Mouse (Mus musculus) lung, postnatal 25 days (tissue): ENCODE results near the gene Ccdc85c.

Source experiments
- DNase-seq: peaks from one replicate; pipeline ENCODE4 v3.0.0; 2022; ENCODE audit warnings: low spot score

Gene Ccdc85c

DNA sequence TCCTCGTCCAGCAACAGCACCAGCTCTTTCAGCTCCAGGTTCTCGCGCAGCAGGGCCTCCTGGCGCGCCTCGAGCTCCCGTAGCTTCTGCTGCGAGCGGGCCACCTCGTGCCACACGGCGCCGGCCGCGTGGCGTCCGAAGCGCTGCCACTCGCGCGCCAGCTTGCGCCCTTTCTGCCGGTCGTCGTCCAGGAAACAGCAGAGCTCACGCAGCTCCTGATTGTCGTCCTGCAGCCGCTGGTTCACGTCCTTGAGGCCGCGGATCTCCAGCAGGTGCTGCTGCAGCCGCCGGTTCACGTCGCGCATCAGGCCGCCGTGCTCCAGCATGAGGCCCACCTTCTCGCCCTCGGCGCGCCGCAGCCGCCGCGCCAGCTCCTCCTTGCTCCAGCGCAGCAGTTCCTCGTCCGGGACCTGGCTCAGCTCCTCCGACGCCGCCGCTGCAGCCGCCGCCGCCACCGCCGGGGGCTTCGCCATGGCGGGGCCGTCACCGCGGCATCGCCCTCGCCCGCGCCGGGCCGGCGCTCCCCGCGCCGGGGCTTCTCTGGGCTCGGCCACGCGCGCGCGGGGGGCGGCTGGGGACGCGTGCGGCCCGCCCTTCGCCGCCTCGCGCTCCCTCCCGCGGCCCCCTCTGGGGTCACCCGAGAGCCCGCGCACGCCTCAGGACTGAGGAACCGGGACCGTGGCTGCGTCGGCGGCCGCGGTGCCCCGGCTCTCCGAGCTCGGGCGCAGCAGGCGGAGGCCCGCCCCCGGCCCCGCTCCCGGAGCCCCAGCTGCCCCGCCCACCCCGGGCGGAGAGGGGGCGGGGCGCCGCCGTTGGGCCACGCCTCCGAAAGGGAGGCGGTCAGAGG lies at the start of gene Ccdc85c:
Gene Ccdc85c (minus strand): TSS at position 765 of the 847 bp plus-strand sequence.
- DNase-seq = no peak

DNA sequence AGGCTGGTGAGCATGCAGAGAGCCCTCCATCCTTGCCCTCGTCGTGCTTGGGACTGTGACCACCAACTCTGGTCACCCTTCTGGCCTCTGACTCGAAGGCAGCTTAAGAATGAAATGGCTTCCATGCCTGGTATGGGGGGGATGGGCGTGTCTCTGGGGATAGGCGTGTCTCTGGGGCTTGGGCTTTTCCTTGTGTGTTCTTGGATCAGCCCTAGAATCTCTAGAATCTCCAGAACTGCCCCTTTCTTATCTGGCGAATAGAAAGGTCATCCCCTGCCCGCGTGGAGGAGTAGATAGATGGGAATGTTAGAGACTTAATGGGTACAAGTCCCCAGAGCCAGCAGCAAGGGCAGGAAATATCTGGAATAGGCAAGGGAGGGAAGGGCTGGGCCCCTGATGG lies 44.9 kb upstream of the Ccdc85c start:
- DNase-seq = no peak

DNA sequence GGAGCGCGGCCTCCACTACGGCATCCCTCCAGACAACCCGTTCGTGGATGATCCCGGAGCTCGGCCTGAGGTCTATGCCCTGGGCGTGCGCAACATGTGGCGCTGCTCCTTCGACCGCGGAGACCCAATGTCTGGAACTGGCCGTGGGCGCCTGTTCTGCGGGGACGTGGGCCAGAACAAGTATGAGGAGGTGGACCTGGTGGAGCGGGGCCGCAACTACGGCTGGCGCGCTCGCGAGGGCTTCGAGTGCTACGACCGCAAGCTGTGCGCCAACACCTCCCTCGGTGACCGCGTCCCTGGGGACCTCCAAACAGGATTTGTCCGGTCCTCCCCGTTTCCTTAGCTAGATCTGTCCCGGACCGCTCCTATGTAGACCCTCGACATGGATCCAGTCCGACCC lies 43.3 kb upstream of the Ccdc85c start:
- DNase-seq = no peak

- no peak for DNase-seq
Measured at GRCm38 (mm10) chr12:108317826-108318430, 42.7 kb upstream of the Ccdc85c start.

- no peak for DNase-seq
Measured at GRCm38 (mm10) chr12:108317201-108317738, 42.0 kb upstream of the Ccdc85c start.

DNA sequence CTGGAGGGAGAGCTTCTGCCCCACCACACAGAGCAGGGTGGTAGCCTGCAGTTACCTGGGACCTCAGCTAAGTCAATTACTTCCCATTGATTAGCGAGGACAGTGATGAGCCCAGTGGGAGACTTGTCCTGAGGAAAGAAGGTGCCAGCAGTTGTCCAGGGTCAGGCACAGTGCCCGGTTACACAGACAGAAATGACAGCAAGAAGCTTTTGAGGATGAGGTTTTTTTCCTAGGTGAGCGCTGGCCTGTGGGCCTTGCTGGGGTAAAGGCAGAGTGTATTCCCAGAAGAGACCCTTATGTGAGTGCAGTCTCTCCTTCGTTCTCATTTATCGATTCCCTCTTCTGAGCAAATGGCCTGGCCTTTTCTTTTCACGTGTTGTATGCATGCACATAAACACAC lies 41.4 kb upstream of the Ccdc85c start:
- no peak for DNase-seq

- no peak for DNase-seq
Measured at GRCm38 (mm10) chr12:108315818-108316217, 40.6 kb upstream of the Ccdc85c start.

DNA sequence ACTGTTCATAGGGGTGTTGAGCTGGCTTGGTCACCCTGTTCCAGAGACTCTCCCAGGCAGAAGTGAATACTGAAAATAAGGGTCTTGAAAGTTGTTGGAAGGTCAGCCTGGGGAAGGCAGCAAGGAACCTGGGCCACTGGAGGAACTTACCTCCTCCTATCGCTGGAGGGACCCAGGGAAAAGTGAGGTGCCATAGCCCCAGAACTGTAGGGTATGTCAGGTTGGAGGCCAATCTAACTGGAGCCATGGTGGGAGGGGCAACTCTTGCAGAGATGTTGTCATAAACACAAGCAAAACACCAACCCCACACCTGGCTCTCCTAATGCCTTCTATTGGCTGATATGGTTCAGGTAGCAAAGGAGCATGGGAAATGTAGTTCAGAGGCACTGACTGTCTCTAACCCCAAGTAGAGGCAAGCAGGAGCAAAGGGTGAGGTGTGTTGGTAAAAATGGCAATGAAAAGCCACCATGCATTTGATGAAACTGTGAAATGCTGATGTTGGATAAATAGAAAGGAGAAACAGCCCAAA lies 38.1 kb upstream of the Ccdc85c start:
- DNase-seq = no peak

DNA sequence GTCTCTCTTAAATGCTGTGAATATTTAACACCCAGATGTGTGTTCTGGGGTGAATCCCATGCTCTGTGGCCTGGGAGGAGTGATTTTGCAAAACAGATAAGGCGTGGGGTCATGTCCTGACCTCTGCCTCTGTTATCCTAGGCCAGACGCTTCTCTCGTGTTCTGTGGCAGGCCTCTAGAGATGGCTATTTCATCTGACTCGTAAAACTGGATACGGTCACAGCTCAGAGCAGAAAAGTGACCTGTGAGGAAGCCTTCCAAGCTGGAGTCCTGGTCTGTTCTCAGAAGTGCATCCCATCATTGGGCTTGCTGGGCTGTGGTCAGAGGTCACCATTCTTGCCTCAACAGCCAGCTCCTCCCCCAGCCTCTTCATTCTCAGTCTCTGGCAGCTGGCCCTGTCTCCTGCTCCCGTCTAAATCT lies 37.2 kb upstream of the Ccdc85c start:
- peak; percentile 18 for DNase-seq

- DNase-seq = no peak
Measured at GRCm38 (mm10) chr12:108311741-108312290, 36.6 kb upstream of the Ccdc85c start.

DNA sequence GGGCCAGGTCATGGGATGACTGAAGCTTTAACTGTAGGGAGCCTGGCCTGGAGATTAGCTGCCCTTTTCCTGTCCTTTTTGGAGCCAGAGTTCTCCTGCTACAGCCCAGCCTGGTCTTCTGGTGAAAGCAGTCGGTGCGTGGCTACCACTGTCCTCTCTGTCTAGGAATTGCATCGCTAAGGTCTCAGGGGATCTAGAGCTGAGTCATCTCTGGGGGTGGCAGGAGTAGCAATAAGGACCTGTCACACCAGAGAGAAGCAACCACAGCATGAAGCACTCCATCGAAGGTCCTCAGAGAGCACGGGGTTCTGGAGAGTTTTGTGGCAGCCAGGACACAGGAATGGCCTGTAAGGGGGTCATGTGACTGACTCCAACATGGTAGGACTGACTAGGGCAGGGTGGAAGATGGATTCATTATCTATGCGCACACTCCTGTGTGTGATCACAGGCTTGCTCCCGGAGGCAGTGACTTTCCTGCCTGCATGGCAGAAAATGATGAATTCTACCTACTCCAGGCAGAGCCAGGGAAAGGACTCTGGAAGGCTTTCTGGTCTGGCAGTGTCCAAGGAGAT lies 35.3 kb upstream of the Ccdc85c start:
- no peak for DNase-seq

- DNase-seq = no peak
Measured at GRCm38 (mm10) chr12:108310041-108310440, 34.8 kb upstream of the Ccdc85c start.

- DNase-seq = peak; percentile 63
Measured at GRCm38 (mm10) chr12:108309116-108309794, 34.0 kb upstream of the Ccdc85c start.

DNA sequence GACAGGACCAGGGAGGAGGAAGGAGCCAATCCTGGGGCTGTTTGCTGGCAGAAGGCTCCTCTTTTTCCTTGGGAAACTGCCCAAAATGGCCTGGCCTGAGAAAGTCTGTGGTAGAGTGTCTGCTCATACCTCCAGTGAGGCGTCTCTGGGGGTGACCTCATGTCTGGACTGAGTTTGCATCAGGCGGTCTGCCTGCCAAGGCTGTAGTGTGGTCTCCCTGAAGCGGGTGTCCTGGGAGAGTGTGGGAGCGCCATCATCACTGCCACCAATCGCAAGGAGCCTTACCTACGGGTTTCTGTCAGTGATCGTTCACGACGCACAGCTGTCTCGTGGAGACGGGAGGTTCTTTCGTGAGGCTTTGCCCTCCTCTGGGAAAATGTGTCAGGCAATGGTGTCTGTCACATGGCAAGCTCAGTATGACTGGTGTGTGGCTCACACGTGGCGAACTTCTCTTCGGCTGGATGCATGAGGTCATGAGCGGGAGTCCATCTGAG lies 33.2 kb upstream of the Ccdc85c start:
- DNase-seq = no peak

- peak; percentile 48 for DNase-seq
Measured at GRCm38 (mm10) chr12:108307553-108307952, 32.3 kb upstream of the Ccdc85c start.

- no peak for DNase-seq
Measured at GRCm38 (mm10) chr12:108305812-108306794, 30.9 kb upstream of the Ccdc85c start, which contains the start of gene Hhipl1. Gene Hhipl1, plus strand, starts transcription at chr12:108306270.

GRCm38 (mm10) chr12:108305172-108305571 lies 29.9 kb upstream of the Ccdc85c start:
- no peak for DNase-seq

GRCm38 (mm10) chr12:108303778-108304365 lies 28.6 kb upstream of the Ccdc85c start:
- DNase-seq = no peak

DNA sequence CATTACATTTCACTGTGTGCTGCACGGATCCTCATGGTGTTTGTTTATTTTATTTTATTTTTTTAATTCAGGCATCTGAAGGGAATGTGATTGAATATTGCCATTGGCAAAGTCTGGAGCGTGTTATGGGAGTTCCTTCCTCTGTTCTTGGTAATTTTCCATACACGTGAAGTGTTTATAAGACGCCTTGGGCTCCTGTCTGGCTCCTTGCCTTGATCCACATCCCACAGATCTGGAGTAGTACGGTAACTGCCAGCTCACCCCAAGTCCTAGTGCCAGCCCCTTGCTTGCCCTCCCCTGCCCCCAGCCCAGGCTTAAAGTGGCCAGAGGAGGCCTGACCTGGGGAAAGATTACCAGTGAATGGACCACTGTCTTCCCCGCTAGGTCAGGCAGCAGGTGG lies 25.8 kb upstream of the Ccdc85c start:
- peak; percentile 43 for DNase-seq

- no peak for DNase-seq
Measured at GRCm38 (mm10) chr12:108297033-108297432, 21.8 kb upstream of the Ccdc85c start.
